Mouse (Mus musculus) midbrain, embryonic 11.5 days (tissue): ENCODE results near the gene Pxdc1. TPM values are rescaled to one million over a fixed set of nuclear protein-coding genes. Genes with fewer than 3 reads are reported as not detected.

Experiments
- ATAC-seq: fragments of 200-750 bp; cut with Nextera tagmentation; 2 replicates; pipeline ENCODE4 v1.8.0; 2017; ENCODE audit warnings: moderate TSS enrichment, moderate library complexity; ENCODE audit not compliant: low FRiP score
- DNase-seq: peaks from one replicate; pipeline ENCODE4 v3.0.0; 2015; ENCODE audit warnings: low spot score; ENCODE audit errors: missing footprints
- H3K27ac ChIP-seq: fragments of 300-500 bp; sonication (generic); 2 replicates; pipeline ENCODE4 v1.5.1; 2014; ENCODE audit warnings: low read depth, low read length
- H3K27me3 ChIP-seq: fragments of 300-500 bp; sonication (generic); 2 replicates; pipeline ENCODE4 v1.6.1; 2014; ENCODE audit warnings: mild to moderate bottlenecking, low read length, moderate library complexity, mixed read lengths; ENCODE audit not compliant: control insufficient read depth, insufficient read depth
- H3K36me3 ChIP-seq: fragments of 300-500 bp; sonication (generic); 2 replicates; pipeline ENCODE4 v1.6.1; 2014; ENCODE audit warnings: mild to moderate bottlenecking, low read length, moderate library complexity, mixed read lengths; ENCODE audit not compliant: control insufficient read depth, insufficient read depth
- H3K4me1 ChIP-seq: fragments of 300-500 bp; sonication (generic); 2 replicates; pipeline ENCODE4 v1.6.1; 2014; ENCODE audit warnings: low read length; ENCODE audit not compliant: control insufficient read depth, insufficient read depth
- H3K4me2 ChIP-seq: fragments of 300-500 bp; sonication (generic); 2 replicates; pipeline ENCODE4 v1.6.1; 2014; ENCODE audit warnings: mild to moderate bottlenecking, moderate library complexity
- H3K4me3 ChIP-seq: fragments of 300-500 bp; sonication (generic); 2 replicates; pipeline ENCODE4 v1.5.1; 2014; ENCODE audit warnings: low read depth, low read length
- H3K9ac ChIP-seq: fragments of 300-500 bp; sonication (generic); 2 replicates; pipeline ENCODE4 v1.6.1; 2014; ENCODE audit warnings: low read length
- H3K9me3 ChIP-seq: fragments of 300-500 bp; sonication (generic); 2 replicates; pipeline ENCODE4 v1.6.1; 2016; ENCODE audit warnings: low read length; ENCODE audit not compliant: control insufficient read depth
- WGBS: fragments of 180-500 bp; shearing (Covaris S2); extraction: QIAGEN DNeasy Blood & Tissue Kit; methylation state at CpG from one replicate; pipeline ENCODE4 v1.1.7; 2014; 5-methylcytosine and 5-hydroxymethylcytosine counted together
- polyA plus RNA-seq: library from polyadenylated mRNA; unstranded; fragments of >200 nt; fragmentation: Nextera tagmentation; extraction: Ambion mirVana; gene quantifications from 2 replicates; pipeline ENCODE4 v1.2.1, GENCODE M21; 2014

Pxdc1 gene
- polyA plus RNA-seq = 7.0 and 7.4 TPM in 2 replicates

GRCm38 (mm10) chr13:34653391-34653790 lies at the start of gene Pxdc1:
Gene Pxdc1 (minus strand): TSS chr13:34653486.
- Histone ChIP-seq H3K9ac (peak within 1 kb of the TSS; percentile 70), H3K4me2 (peak within 1 kb of the TSS; percentile 94), H3K4me3 (peak within 1 kb of the TSS; percentile 53), H3K36me3 (no peaks in the 10 kb centered on the region), H3K27me3 (peaks cover 44% of the 10 kb centered on the region), H3K27ac (no peak within 1 kb of the TSS), H3K4me1 (peaks cover 13% of the 10 kb centered on the region), H3K9me3 (no peaks in the 10 kb centered on the region)
- WGBS = 2% methylated on average over 9 of the region's 9 CpGs
- DNase-seq (peak; percentile 95), ATAC-seq (0 out of 2 replicates have a peak, but pooled peaks have one; percentile 4)

- H3K4me2 ChIP-seq = no peak overlapping the region
- 92% methylated on average over 1 of the region's 1 CpGs for WGBS
- ATAC-seq = no peak
These were observed 47.3 kb upstream of the Pxdc1 start for GRCm38 (mm10) chr13:34700630-34701029.

GRCm38 (mm10) chr13:34700091-34700490 lies 46.8 kb upstream of the Pxdc1 start:
- no peaks in the 10 kb centered on the region for H3K9me3 ChIP-seq
- no peaks in the 10 kb centered on the region for H3K27me3 ChIP-seq
- no peak overlapping the region for H3K9ac ChIP-seq
- no peak overlapping the region for H3K4me3 ChIP-seq
- 87% methylated on average over 2 of the region's 2 CpGs for WGBS
- no peak overlapping the region for H3K4me2 ChIP-seq
- ATAC-seq = no peak
- no peaks in the 10 kb centered on the region for H3K36me3 ChIP-seq
- no peak for DNase-seq
- H3K4me1 ChIP-seq = no peaks in the 10 kb centered on the region
- H3K27ac ChIP-seq = no peak overlapping the region

More at GRCm38 (mm10) chr13:34700630-34701029, 47.3 kb upstream of the Pxdc1 start:
- Histone ChIP-seq H3K27me3 (no peaks in the 10 kb centered on the region), H3K4me3 (no peak overlapping the region), H3K27ac (no peak overlapping the region), H3K36me3 (no peaks in the 10 kb centered on the region), H3K4me1 (no peaks in the 10 kb centered on the region), H3K9me3 (no peaks in the 10 kb centered on the region), H3K9ac (no peak overlapping the region)
- no peak for DNase-seq

DNA sequence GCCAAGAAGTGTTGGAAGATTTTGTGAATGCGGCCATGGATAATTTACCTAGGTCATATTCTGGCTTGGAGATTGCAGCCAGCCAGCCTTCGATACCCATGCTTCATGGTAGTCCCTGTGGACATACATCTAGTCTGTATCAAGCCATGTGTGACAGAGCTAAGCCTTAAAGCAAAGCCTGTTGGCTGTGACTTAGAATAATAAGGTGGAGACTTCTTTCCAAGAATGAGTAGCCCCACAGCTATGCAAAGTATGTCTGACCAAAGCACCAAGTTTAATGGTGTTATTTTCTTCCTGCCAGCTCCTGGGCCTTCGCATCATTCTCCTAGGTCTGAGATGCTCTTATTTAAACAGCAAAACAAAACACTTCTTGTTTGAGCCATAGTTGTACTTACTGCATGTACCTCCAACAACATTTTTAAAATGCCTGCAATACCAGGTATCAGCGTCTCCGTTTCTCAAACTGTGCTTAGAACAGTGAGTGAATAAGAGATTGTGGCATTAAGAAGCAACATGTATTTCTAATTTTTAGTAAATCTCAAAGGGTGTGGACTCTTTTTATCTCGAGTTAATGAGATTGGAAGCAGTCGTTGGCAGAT lies 43.5 kb upstream of the Pxdc1 start:
- no peak overlapping the region for H3K27ac ChIP-seq
- no peaks in the 10 kb centered on the region for H3K9me3 ChIP-seq
- no peaks in the 10 kb centered on the region for H3K4me1 ChIP-seq
- no peak overlapping the region for H3K9ac ChIP-seq
- WGBS = 87% methylated on average over 7 of the region's 7 CpGs
- no peaks in the 10 kb centered on the region for H3K27me3 ChIP-seq
- ATAC-seq (no peak), DNase-seq (no peak)
- no peaks in the 10 kb centered on the region for H3K36me3 ChIP-seq
- H3K4me2 ChIP-seq = no peak overlapping the region
- no peak overlapping the region for H3K4me3 ChIP-seq

DNA sequence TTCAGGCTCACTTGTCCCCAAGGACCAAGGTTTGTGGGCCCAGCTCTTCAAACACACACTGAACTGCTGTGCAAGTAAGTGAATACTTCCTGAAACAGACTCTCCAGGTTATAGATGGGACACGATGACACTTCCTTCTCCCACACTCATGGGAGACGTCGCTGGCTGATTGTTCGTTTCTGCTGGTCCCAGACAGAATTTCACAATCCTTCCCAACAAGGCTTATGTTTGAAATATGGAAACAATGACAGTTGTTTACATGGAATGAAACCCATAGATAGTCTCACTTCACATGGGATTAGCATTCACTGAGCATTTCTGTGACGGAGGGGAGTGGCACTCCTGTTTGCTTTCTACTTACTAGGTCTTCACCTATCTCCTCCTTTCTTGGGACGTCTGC lies 39.8 kb upstream of the Pxdc1 start:
- H3K4me1 ChIP-seq = no peaks in the 10 kb centered on the region
- DNase-seq = no peak
- no peak overlapping the region for H3K27ac ChIP-seq
- H3K4me2 ChIP-seq = no peak overlapping the region
- 84% methylated on average over 6 of the region's 6 CpGs for WGBS
- no peaks in the 10 kb centered on the region for H3K27me3 ChIP-seq
- no peaks in the 10 kb centered on the region for H3K36me3 ChIP-seq
- no peaks in the 10 kb centered on the region for H3K9me3 ChIP-seq
- ATAC-seq = no peak
- H3K9ac ChIP-seq = no peak overlapping the region
- H3K4me3 ChIP-seq = no peak overlapping the region

DNA sequence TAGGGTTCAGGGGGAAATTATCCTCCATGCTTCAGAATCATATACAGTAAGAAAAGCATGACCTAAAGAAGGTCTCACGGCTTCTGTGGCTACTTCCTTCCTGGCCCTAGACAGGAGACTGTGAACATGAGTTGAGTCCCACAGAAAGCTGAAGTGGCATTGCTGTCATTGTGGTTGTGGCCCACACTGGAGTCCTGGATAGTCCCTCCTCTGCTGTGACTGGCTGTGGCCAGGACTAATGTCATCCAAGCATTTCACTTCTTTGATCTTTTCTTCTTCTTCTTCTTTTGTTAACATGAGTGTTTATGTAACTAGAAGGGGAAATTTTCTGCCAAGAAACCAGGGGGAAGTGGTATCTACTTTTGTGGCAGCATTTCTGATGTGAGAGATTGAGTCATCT lies 37.8 kb upstream of the Pxdc1 start:
- Histone ChIP-seq H3K9ac (no peak overlapping the region), H3K27me3 (no peaks in the 10 kb centered on the region), H3K9me3 (no peaks in the 10 kb centered on the region), H3K4me1 (no peaks in the 10 kb centered on the region), H3K4me3 (no peak overlapping the region), H3K36me3 (no peaks in the 10 kb centered on the region), H3K4me2 (no peak overlapping the region), H3K27ac (no peak overlapping the region)
- ATAC-seq (no peak), DNase-seq (no peak)
- WGBS = 78% methylated on average over 1 of the region's 1 CpGs

DNA sequence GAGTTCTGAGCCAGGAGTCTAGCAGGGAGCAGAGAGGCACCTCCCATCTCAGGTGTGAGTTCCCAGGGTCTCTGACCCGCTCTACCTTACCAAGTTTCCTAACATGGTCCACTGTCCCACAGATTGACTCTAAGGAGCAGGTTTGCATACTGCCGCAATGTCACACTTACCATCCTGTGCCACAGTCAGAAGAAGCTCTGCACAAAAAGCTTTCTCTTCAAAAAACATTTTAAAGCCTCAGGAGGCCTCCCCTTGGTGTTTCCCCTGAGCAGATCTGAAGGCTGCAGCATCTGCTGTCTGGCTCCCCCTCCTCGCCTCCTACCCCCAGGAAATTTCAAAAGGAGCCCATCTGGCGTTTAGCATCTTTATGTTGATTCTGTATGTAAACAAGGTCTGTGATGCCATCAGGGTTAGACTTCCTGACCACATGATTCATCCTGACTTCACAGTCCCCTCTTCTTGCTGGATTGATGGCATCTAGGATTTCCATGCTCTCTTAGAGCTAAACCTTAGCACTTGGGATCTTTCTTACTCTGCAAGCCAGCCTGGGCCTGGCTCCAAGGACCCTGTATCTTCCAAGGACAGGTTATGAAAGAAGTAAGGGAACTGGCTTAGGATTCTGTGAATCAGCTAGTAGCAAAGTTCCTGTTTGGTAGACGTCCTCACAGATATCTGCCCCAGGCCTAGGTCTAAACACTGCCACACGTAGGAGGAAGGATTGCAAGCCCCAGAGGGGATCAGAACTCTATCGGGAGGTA lies 31.9 kb upstream of the Pxdc1 start:
- no peak overlapping the region for H3K9ac ChIP-seq
- no peak overlapping the region for H3K4me2 ChIP-seq
- DNase-seq (no peak), ATAC-seq (no peak)
- H3K9me3 ChIP-seq = no peaks in the 10 kb centered on the region
- WGBS = 76% methylated on average over 7 of the region's 7 CpGs
- no peaks in the 10 kb centered on the region for H3K36me3 ChIP-seq
- H3K4me3 ChIP-seq = no peak overlapping the region
- H3K4me1 ChIP-seq = no peaks in the 10 kb centered on the region
- no peak overlapping the region for H3K27ac ChIP-seq
- no peaks in the 10 kb centered on the region for H3K27me3 ChIP-seq

DNA sequence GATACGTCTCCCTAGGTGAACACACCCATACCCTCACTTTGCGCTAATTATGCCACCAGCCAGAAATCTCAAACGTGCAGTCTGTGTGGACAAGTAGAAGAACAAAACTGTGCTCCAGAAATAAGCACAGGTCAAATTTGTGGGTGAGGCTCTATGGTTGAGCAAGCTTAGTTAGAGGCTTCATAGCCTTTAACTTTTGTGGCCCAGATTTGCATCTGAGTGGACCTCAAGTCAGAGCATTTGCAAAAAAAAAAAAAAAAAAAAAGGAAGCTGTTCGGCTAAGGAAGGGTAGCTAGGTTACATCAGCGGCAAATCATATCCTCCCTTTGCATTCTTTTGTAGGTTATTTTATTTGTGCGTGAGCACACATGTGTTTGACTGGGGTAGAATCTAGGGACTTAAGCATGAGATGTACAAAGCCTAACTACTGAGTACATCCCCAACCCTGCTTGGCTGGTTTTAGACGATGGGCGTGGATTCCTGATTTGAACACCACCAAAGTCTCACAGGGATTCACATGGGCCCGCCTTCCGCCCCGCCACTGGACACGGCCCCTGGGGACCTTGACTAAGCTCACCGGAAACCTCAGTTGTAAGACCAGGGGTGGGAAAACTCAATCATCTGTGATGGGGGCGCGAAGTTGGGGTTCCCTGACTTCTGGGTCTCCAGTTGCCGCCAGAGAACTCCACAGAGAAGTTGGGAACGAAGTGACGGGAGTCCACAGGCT lies 30.6 kb upstream of the Pxdc1 start:
- Histone ChIP-seq H3K27ac (no peak overlapping the region), H3K9ac (no peak overlapping the region), H3K9me3 (no peaks in the 10 kb centered on the region), H3K27me3 (no peaks in the 10 kb centered on the region), H3K4me3 (no peak overlapping the region), H3K4me2 (no peak overlapping the region), H3K4me1 (no peaks in the 10 kb centered on the region), H3K36me3 (no peaks in the 10 kb centered on the region)
- ATAC-seq = no peak
- no peak for DNase-seq
- WGBS = 89% methylated on average over 18 of the region's 18 CpGs

- no peak overlapping the region for H3K9ac ChIP-seq
- 89% methylated on average over 9 of the region's 9 CpGs for WGBS
- H3K9me3 ChIP-seq = no peaks in the 10 kb centered on the region
- no peaks in the 10 kb centered on the region for H3K4me1 ChIP-seq
- no peak overlapping the region for H3K4me3 ChIP-seq
- H3K27me3 ChIP-seq = no peaks in the 10 kb centered on the region
- ATAC-seq (no peak), DNase-seq (no peak)
- H3K36me3 ChIP-seq = no peaks in the 10 kb centered on the region
- no peak overlapping the region for H3K27ac ChIP-seq
- no peak overlapping the region for H3K4me2 ChIP-seq
These were observed 30.0 kb upstream of the Pxdc1 start for GRCm38 (mm10) chr13:34683270-34683669.
